Comparison of ENCODE assay signal across 8 mouse cellular contexts in genomic region chr5:121221328-121221850, GRCm38 (mm10). TPM values are rescaled to one million over a fixed set of nuclear protein-coding genes. Genes with fewer than 3 reads are reported as not detected.
DNase-seq lines count a peak whose midpoint lies in the region; ATAC-seq and TF ChIP-seq lines count a peak whose summit lies in the region.

No protein-coding gene starts in this region.

- H3K9ac ChIP-seq in limb, embryonic 13.5 days = peak overlapping the region; percentile 90
- peak overlapping the region; percentile 93 for H3K9ac ChIP-seq in stomach, embryonic 16.5 days (ENCODE audit: low read length)

- no peak for TF ChIP-seq CTCF in testis, adult 2 months (IDR thresholded peaks at IDR 0.05; ENCODE audit: control insufficient read depth, insufficient read depth, insufficient replicate concordance, low read depth, low read length)

- no peak overlapping the region for H3K27ac ChIP-seq in testis, adult 2 months (ENCODE audit: control insufficient read depth, insufficient read depth, low read depth, low read length)
- no peak overlapping the region for H3K27ac ChIP-seq in limb, embryonic 13.5 days
- no peak overlapping the region; the same call in 1 of the 2 replicates for H3K27ac ChIP-seq in stomach, embryonic 16.5 days (ENCODE audit: low read length)

- H3K9me3 ChIP-seq in limb, embryonic 13.5 days = no peaks in the 10 kb centered on the region
- H3K9me3 ChIP-seq in stomach, embryonic 16.5 days (replicated peaks; ENCODE audit: control insufficient read depth, low read length) = no peaks in the 10 kb centered on the region

- H3K4me3 ChIP-seq in testis, adult 2 months (ENCODE audit: control insufficient read depth, low read depth, low read length) = peak overlapping the region; percentile 82
- H3K4me3 ChIP-seq in limb, embryonic 13.5 days = peak overlapping the region; percentile 96
- peak overlapping the region; percentile 97 for H3K4me3 ChIP-seq in stomach, embryonic 16.5 days (replicated peaks; ENCODE audit: low read length)

- H3K4me2 ChIP-seq in limb, embryonic 13.5 days (replicated peaks) = peak overlapping the region; percentile 79
- H3K4me2 ChIP-seq in stomach, embryonic 16.5 days (ENCODE audit: low read depth, low read length) = peak overlapping the region; percentile 72

- 16% methylated on average over 23 of the region's 23 CpGs for WGBS in limb, embryonic 13.5 days
- 19% methylated on average over 23 of the region's 23 CpGs for WGBS in stomach, embryonic 16.5 days

- peaks cover 8% of the 10 kb centered on the region for H3K4me1 ChIP-seq in testis, adult 2 months (ENCODE audit: control insufficient read depth, insufficient read depth, low read length)
- peaks cover 12% of the 10 kb centered on the region for H3K4me1 ChIP-seq in limb, embryonic 13.5 days
- H3K4me1 ChIP-seq in stomach, embryonic 16.5 days (ENCODE audit: control insufficient read depth, insufficient read depth, low read length) = peaks cover 13% of the 10 kb centered on the region

- DNase-seq in cerebellum, postnatal 25 days = peak; percentile 46 to 47
- no peak for DNase-seq in cerebellum, adult 8-10 months
- DNase-seq in testis, postnatal 10 days (ENCODE audit: low spot score) = no peak
- no peak for DNase-seq in cerebellum, postnatal 36 days
- DNase-seq in urinary bladder, postnatal 10 days (ENCODE audit: low spot score) = no peak

- no peak for ATAC-seq in limb, embryonic 13.5 days (ENCODE audit: low FRiP score, low read depth)
- no peak for ATAC-seq in stomach, embryonic 16.5 days (ENCODE audit: insufficient read depth, low FRiP score)

- no peaks in the 10 kb centered on the region for H3K27me3 ChIP-seq in testis, adult 2 months (ENCODE audit: control insufficient read depth, insufficient read depth, low read length)
- H3K27me3 ChIP-seq in limb, embryonic 13.5 days = no peaks in the 10 kb centered on the region
- H3K27me3 ChIP-seq in stomach, embryonic 16.5 days (ENCODE audit: control insufficient read depth, insufficient read depth, low read length) = no peaks in the 10 kb centered on the region

- no peak for TF ChIP-seq POLR2A in testis, adult 2 months (IDR thresholded peaks at IDR 0.05; ENCODE audit: control insufficient read depth, low read depth, low read length)

- no peaks in the 10 kb centered on the region for H3K36me3 ChIP-seq in testis, adult 2 months (ENCODE audit: control insufficient read depth, insufficient read depth, low read length)
- no peaks in the 10 kb centered on the region for H3K36me3 ChIP-seq in limb, embryonic 13.5 days
- H3K36me3 ChIP-seq in stomach, embryonic 16.5 days (ENCODE audit: control insufficient read depth, insufficient read depth, low read length) = no peaks in the 10 kb centered on the region

RNA-seq across cellular contexts. Expression of gene Hectd4, which starts 1.4 kb away (rescaled TPM):
- polyA plus RNA-seq in testis, adult 2 months (2012; rRNA removed) = 41.3 and 41.8 TPM in 2 replicates
- polyA plus RNA-seq in limb, embryonic 13.5 days (2015; fragmentation: Nextera tagmentation; extraction: Ambion mirVana) = 5.2 and 5.6 TPM in 2 replicates
- polyA plus RNA-seq in stomach, embryonic 16.5 days (2015; fragmentation: Nextera tagmentation; extraction: Ambion mirVana) = 3.7 and 4.1 TPM in 2 replicates

RNA-seq across cellular contexts. Expression of gene Rpl6, which starts 17.1 kb away (rescaled TPM):
- 84.3 and 103 TPM in 2 replicates for polyA plus RNA-seq in testis, adult 2 months (2012; rRNA removed)
- polyA plus RNA-seq in limb, embryonic 13.5 days (2015; fragmentation: Nextera tagmentation; extraction: Ambion mirVana) = 616 and 635 TPM in 2 replicates
- polyA plus RNA-seq in stomach, embryonic 16.5 days (2015; fragmentation: Nextera tagmentation; extraction: Ambion mirVana) = 510 and 591 TPM in 2 replicates

RNA-seq across cellular contexts. Expression of gene Ptpn11, which starts 30.2 kb away (rescaled TPM):
- 6.2 and 6.9 TPM in 2 replicates for polyA plus RNA-seq in testis, adult 2 months (2012; rRNA removed)
- polyA plus RNA-seq in limb, embryonic 13.5 days (2015; fragmentation: Nextera tagmentation; extraction: Ambion mirVana) = 25.6 and 25.8 TPM in 2 replicates
- 14.4 and 14.7 TPM in 2 replicates for polyA plus RNA-seq in stomach, embryonic 16.5 days (2015; fragmentation: Nextera tagmentation; extraction: Ambion mirVana)

Comparison
In these comparisons a context has a peak if more than half of its experiments do, and no peak if none do; other contexts are left out.
1. DNase-seq: peak in cerebellum, postnatal 25 days (2 of 2); none in cerebellum, adult 8-10 months (single experiment), testis, postnatal 10 days (single experiment), cerebellum, postnatal 36 days (0 of 2) and urinary bladder, postnatal 10 days (single experiment).
2. Peak in every context shown above with its lines, with median percentiles within 50 percentile points of each other: H3K4me3 ChIP-seq.